Mouse (Mus musculus): ENCODE measurements around the gene Ano3.

The Ano3 gene

DNA sequence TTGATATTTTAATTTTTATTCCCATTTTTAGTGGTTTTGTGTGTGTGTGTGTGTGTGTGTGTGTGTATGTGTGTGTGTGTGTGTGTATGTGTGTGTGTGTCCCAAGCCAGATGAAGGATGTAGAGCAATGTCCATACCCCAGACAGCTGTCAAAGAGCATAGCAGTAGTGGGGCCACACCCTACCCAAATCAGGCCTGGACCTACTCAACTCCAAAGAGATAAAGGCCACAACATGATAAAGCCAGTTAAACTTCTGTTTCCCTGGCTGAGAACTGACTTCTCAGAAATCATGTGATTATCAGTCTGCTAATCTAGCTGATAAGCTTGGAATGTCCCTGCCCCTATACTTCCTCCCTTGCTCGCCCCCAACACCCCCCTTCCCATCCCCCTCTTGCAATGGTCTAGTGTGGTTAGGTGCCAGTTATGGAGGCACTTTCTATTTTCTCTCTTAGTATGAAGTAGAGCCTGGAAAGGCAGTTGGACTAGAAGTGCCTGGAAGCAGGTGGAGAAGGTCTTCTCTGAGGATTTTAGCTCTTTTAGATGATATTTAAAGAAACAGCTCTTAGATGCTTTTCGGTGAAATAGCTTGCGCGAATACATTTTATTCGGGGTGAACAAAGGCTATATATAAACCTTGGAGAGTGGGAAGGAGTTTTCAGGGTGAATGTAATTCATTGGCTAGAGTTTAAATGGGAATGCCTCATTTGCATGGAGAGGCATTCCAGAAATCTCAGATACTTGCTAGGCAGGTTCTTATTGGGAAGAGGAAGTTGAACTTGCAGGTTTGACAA, 144.2 kb downstream of the Ano3 start:
- in situ Hi-C loops (cut with MboI, MseI) = no loop called here

DNA sequence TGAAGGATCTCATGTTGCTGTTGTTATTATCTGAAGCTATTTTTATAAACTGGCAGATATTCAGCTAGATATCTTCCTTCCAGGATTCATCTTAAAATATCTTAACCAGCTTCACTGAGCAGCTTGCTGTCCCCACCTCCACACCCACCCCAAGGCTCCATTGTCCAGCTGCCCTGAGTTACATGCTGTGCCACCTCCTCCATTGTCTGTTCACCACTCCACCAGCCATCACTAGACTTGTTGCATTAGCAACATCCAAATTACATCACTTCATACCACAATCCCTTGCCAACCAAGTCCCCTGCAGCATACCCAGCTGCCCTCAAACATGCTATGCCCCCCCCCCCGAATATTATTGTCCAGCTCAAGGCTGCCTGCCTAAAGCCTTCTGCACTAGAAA, 154.8 kb downstream of the Ano3 start:
- in situ Hi-C loops (cut with MboI, MseI) = no loop called here

DNA sequence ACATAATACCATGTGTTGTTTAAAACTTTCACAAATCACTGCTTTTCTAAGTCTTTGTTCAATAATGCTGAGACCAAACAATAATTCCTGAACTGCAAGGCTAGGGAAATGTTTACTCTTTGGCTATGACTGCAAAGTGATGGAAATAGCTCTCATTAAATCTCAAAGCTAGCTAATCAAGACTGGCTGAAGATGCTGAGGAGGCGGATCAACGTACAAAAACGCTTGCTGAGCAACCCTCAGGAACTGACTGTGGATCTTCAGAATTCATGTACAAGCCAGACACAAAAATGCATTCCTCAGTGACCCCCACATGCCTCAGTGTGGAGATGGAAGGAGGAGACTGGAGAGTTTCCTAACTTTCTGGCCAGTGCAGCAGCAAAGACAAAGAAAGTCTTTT, 155.3 kb downstream of the Ano3 start:
- in situ Hi-C loops (cut with MboI, MseI) = no loop called here

DNA sequence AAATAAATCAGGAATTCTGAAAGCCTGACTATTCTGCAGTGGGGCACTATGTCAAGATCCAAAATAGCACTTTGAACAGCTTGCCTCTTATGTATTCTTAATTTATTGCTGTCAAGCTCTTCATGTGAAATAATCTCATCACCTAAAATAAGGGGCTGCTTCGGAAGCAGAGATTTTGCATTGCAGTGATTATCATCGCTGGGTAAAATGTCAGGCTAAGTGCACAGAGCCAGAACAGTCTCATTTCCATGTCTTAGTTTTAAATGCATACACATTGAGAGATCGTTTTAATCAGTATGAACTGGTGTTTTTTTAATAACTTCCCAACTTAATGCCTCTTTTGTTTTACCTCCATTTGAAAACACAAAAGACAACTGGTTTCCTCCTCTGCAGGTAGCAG, 163.3 kb downstream of the Ano3 start:
- in situ Hi-C loops (cut with MboI, MseI) = no loop called here

DNA sequence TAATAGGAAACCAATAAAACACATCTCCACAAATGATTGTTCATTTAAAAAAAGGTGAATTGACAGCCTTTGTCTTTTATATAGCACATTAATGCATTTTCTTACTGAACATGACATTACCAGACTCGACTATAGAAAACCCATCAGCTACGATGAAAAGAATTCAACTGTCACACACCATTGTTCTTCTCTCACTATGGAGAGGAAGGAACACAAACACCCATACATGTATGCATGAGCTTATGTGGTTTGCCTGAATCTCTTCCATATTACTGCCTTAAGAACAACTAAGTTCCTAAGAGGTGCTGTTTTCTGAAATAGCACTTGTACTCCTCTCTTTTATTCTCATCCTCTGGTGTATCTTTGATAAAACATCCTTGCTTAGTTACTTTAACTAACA, 191.3 kb downstream of the Ano3 start:
- in situ Hi-C loops (cut with MboI, MseI) = loop anchor here (10.0 kb wide), 1 partner anchor 755 kb away; no protein-coding TSS in a partner anchor

DNA sequence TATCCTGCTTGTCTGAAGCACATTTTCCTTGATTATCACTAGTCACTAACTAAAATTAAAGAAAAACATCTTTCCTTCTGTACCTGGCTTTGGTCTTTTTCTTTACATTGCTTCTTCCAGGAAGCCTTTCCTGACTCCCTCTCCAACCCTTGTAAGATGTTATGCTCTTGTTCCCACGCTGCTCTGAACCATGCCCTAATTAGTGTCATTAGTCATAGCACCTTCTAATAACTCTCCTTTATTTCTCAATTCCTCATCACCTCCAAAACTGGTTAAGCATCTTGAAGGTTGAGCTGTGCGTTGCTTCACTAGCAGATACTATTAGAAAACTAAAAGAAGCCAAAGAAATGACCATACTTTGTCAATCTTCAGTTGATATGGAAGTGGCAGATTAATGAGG, 193.2 kb downstream of the Ano3 start:
- in situ Hi-C loops (cut with MboI, MseI) = loop anchor here (10.0 kb wide), 1 partner anchor 753 kb away; no protein-coding TSS in a partner anchor

DNA sequence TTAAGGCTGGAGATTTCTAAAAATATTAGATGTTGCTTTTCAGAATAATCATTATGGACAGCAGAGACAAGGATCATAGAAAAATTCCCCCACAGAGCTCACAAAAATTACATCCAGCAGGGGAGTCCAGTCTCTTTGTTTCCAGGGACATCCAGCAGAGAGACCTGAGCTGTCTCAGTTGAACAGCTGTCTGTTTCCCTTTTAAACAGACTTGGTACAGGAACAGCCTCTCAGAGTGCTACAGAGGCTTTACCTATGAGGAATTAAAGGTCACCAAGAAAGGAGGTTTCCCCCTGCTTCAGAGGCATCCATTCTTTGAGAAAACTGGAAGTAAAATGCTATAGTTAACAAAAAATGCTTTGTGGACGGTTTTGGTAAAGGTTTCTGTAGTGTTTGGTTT, 210.2 kb downstream of the Ano3 start:
- in situ Hi-C loops (cut with MboI, MseI) = no loop called here

DNA sequence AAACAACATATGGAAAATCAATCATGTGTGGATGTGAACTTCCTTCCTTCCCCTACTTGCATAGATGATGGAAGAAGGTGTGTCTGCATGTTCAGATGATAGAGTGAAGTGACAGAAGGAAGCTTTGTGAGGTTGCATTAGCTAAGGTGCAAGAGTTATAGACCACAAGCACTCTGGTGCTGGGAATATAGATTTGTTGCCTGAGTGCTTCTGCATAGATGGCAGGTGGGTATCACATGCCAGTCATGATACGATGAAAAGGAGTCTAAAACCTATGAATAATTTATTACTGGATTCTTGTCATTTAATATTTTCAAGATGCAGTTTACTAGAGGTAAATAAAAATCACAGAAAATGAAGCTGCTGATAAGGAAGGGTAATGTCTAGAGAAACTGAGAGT, 210.9 kb downstream of the Ano3 start:
- in situ Hi-C loops (cut with MboI, MseI) = no loop called here

DNA sequence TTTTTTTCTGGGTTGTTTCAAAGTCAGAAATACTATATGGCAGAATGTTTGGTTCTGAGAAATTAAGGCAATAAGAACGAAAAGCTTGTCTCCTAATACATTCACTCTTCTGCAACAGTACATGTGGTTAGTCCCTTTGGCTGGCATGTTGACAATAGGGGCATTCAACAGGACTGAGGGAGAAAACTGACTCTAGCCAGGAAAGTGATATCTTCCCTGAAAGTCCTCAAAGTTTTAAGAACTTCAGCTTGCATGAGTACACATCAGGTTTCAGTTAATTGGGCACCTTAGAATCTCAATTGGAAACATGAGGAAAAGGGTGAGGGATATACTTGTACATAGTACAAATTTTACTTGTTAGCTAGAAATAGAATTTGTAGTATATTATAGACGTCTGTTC, 212.7 kb downstream of the Ano3 start:
- in situ Hi-C loops (cut with MboI, MseI) = no loop called here

DNA sequence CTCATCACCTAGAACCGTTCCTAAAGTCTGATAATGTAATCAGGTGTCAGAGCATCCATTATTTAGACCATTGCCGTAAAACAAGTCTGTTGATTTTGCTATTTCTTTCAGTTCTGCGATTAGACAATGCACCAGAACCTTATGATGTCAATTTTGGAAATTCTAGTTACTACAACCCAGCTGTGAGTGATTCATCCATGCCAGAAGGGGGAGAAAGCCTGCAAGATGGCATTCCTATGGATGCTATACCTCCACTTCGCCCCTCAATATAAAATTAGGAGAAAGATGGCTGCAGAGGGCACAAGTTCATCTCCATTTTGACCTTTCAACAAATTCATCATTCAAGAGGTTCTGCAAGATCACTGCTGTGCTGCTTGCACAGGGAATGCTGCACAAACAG, 213.5 kb downstream of the Ano3 start:
- in situ Hi-C loops (cut with MboI, MseI) = no loop called here

DNA sequence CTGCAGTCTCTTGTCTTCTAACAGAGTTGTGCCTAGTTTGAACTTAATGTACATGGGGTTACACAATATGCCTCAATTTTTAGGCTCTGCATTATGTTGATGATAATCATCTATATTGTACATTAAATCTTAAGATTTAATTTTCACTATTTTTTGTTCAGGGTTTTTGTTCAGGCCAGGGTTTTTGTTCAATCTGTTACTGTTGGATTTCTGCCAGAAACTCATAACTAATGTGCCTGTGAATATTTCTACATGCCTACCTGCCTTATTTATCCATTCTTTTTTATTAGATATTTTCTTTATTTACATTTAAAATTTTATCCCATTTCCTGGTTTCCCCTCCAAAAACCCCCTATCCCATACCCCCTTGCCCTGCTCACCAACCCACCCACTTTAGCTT, 224.6 kb downstream of the Ano3 start:
- in situ Hi-C loops (cut with MboI, MseI) = no loop called here

DNA sequence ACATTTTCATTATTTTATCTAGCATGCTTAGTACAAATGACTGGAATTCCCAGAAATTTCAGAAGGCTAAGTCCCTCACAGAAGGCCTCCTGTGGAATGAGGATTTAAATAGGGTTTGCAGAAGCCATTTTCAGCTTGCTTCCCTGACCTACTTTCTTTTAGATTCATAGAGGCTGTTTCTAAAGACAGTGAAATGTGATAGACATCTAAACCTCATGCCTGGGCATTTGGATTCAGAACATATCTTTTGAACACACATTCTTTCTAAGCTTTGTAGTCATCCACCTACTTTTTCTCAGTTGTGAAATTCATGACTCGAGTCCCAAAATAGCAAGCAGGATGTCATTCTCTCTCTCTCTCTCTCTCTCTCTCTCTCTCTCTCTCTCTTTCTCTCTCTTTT, 228.5 kb downstream of the Ano3 start:
- in situ Hi-C loops (cut with MboI, MseI) = no loop called here

DNA sequence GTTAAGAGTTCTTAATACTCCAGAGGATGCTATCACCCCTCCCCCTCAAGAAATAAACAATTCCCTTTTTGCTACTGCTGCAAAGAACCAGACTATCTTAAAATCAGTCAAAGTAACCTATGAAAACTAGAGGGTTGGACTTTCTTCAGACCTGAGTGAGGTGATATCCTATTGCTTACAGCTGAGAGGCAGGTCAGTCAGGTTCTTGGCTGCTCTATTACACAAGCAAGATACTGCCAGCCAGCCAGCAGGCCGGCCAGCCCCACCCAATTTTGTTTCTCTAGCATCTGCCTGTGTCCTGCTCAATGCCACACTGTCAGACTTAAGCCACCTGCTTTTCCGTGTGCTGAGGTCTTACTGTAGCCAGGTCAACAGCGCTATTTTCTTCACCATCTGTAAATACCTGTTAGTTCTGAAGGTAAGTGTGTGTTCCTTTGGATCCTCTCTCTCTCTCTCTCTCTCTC, 229.4 kb downstream of the Ano3 start, which contains the start of gene Muc15:
TSS of gene Muc15 (plus strand) at position 51 of the 464 bp plus-strand sequence.
- in situ Hi-C loops (cut with MboI, MseI) = no loop called here

DNA sequence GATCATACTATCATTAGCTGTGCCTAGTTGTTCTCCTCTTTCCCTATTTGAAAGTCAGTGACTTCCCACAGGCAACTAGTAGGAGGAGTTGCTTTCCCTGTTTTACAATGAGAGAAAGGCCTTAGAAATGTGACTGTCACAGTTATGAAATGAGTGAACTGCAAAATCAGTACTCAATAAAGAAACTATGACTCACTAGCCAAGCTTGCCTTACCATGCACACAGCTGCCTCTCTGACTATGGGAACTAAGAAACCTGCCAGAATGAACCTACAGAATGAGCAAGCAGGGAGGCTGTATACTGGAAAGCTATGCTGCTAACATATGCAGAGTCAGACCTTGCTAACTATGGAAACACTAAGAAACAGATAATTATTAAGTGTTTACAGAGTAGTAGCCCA, 231.7 kb downstream of the Ano3 start:
- in situ Hi-C loops (cut with MboI, MseI) = no loop called here

DNA sequence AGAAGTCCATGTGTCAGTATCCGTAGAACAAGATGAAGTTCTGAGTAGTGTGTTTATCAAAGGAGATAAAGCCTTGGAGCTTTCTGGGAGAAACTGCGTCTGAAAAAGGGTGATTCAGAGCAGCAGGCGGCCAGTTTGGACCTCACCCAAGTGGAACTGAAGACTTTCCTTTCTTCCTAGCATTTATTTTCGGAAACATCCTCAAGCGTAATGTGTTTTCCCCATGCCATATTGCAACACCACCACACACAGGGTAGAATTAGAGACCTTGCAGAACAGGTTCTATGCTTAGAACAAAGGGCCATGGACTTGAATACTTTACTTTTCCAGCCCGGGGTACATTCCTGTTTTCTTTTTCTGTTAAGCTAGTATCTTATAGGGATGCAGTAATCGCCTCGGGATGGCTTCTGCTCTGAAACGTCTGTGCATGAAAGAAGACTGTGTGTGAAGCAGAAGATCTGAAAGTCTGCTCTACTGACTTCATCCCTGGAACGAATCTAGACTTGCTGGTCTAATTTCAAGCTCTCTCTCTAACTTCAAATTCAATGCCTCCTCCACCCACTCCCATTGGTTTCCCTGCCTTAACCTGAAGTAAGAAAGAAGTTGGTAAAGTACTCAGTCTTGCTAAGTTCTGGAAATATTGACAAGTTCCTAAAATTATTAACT, 240.5 kb downstream of the Ano3 start:
- in situ Hi-C loops (cut with MboI, MseI) = no loop called here

DNA sequence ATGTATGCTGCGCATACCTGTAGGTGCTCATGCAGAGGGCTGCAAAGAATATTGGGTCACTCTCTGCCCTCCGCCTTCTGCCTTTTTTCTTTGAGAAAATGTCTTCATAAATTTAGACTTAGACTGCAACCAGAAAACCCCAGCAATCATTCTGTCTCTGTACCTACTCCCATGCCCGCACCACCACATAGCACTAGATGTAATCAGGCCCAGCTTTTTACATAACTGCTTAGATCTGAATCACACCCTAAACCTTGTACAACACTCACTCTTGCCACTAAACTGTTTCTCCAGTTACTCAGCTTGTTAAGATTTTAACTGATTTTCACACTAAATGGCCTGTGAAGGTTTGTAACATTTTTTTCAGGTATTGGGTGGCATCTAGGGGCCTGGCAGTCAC, 241.3 kb downstream of the Ano3 start:
- in situ Hi-C loops (cut with MboI, MseI) = no loop called here

DNA sequence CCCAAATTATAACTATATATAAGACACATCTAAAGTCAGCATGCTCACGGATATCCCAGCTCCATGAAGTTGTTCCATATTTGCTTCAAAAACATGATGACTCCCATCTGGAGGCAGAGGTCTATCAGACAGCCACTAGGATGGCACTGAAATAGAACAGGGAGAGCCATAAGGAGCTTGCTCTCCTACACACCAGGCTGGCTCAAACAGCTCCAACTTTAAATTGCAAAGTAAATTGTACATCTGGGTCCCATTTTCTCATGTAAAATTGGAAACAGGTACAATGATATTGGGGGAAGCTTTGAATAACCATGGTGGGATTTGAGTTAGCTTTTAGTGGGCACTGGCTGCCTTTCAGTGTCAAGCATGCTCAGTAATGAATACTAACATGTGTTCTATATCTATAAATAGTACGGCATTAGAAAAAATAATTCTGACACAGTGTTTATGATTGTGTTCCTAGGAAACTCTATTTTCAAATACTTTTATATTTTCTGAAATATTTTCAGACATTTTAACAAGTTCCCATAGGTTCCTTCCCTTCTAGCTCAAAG, 279.6 kb downstream of the Ano3 start:
- in situ Hi-C loops (cut with MboI, MseI) = no loop called here

DNA sequence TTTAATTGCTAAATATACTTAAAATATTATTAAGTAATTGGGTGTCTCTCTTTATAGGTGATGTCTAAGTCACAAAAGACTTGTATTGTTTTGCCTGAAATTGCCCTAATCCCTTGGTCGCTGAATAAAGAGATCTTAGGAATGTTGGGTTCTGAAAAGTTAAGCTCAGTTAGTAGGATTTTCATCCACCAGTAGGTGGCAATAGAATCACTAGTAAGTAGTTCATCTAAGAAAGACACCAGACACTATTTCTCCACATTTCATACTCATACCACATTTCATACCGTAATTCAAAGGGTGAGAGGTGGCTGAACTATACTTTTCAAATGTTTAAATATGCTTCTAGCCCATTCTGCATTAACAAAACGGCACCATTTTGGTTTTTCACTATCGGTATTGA, 287.4 kb downstream of the Ano3 start:
- in situ Hi-C loops (cut with MboI, MseI) = no loop called here

DNA sequence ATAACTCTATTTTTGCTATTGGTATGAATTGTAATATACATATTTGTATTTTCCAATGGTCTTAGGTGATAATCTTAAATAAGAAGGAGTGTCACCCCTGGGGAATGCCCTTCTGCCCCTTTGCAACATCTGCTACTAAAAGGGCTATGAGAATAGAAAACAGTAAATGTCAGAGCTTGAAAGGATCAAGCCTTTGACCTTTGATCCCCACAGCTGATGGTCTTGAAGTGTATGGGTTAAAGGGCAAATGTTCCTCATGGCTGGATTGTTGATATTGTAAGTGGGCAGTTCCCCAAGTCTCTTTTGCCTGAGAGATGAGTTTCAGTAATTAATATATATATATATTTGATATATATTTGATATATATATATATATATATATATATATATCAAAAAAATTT, 305.9 kb downstream of the Ano3 start:
- in situ Hi-C loops (cut with MboI, MseI) = no loop called here

DNA sequence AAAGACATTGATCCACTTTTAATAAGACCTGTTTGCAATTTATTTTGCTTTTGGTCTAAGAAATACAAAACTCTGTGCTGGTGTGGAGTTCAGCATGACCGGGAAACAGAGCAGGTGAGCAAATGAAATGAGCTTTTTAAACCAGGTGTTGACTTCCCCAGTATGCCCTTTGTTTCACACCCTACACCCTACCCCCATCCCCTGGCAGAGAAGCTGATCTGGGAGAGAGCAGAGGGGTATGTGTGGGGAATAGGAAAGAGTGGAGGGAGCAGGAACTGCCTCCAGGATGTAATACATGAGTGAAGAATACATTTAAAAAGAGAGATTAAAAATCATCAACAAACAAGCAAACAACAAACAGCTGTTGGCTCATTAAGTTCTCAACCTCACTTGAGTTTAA, 306.4 kb downstream of the Ano3 start:
- in situ Hi-C loops (cut with MboI, MseI) = no loop called here

Measured in T-helper 2 cell (primary cell).